Mouse (Mus musculus) CH12.LX (cell line): ENCODE results near the gene Tll2.

Experiments
- CHD1 ChIP-seq: IDR thresholded peaks from 2 replicates; pipeline ENCODE4 v1.6.1; 2012; ENCODE audit warnings: low read depth, low read length, improper control_type of control experiment, inconsistent platforms
- CTCF ChIP-seq, 2 experiments: IDR thresholded peaks in 1 of 2; conservative IDR thresholded peaks in 1 of 2; 2 replicates each; pipeline ENCODE4 v1.5.1; 2011 to 2012; ENCODE audit warnings: low read depth in 2 of 2, low read length in 2 of 2, improper control_type of control experiment in 1 of 2, inconsistent platforms in 1 of 2, mild to moderate bottlenecking in 1 of 2, moderate library complexity in 1 of 2
- E2F4 ChIP-seq: IDR thresholded peaks from 2 replicates; pipeline ENCODE4 v1.6.1; 2011; ENCODE audit warnings: low read depth, low read length, improper control_type of control experiment; ENCODE audit not compliant: insufficient replicate concordance
- EP300 ChIP-seq: IDR thresholded peaks from 2 replicates; pipeline ENCODE4 v1.6.1; 2011; ENCODE audit warnings: low read length, improper control_type of control experiment
- HCFC1 ChIP-seq: IDR thresholded peaks from 2 replicates; pipeline ENCODE4 v1.6.1; 2012; ENCODE audit warnings: low read depth, mild to moderate bottlenecking, inconsistent platforms, low read length, improper control_type of control experiment
- MAX ChIP-seq: IDR thresholded peaks from 2 replicates; pipeline ENCODE4 v1.6.1; 2011; ENCODE audit warnings: low read length, improper control_type of control experiment
- MEF2A ChIP-seq: IDR thresholded peaks from 2 replicates; pipeline ENCODE4 v1.6.1; 2014; ENCODE audit warnings: low read depth, mild to moderate bottlenecking, inconsistent platforms, low read length, improper control_type of control experiment, borderline replicate concordance
- NELFE ChIP-seq: IDR thresholded peaks from 2 replicates; pipeline ENCODE4 v1.6.1; 2011; ENCODE audit warnings: low read depth, low read length, improper control_type of control experiment
- NRF1 ChIP-seq: IDR thresholded peaks from 2 replicates; pipeline ENCODE4 v1.6.1; 2014; ENCODE audit warnings: low read depth, mild to moderate bottlenecking, inconsistent platforms, low read length, improper control_type of control experiment, moderate library complexity
- POLR2A ChIP-seq: IDR thresholded peaks from 2 replicates; pipeline ENCODE4 v1.6.1; 2011; ENCODE audit warnings: low read depth, mild to moderate bottlenecking, improper control_type of control experiment, low read length
- SMC3 ChIP-seq: IDR thresholded peaks from 2 replicates; pipeline ENCODE4 v1.6.1; 2011; ENCODE audit warnings: low read depth, low read length, improper control_type of control experiment
- TCF12 ChIP-seq: IDR thresholded peaks from 2 replicates; pipeline ENCODE4 v1.6.1; 2014; ENCODE audit warnings: low read depth, mild to moderate bottlenecking, inconsistent platforms, low read length, improper control_type of control experiment
- ZNF384 ChIP-seq: IDR thresholded peaks from 2 replicates; pipeline ENCODE4 v1.6.1; 2012; ENCODE audit warnings: low read depth, low read length, improper control_type of control experiment, inconsistent platforms

GRCm38 (mm10) chr19:41091901-41092300, 114.7 kb downstream of the Tll2 start:
- TF ChIP-seq NRF1 (no peak), E2F4 (no peak), CTCF (conservative IDR thresholded peaks at IDR 0.05 in 1 of 2, IDR thresholded peaks at IDR 0.05 in 1 of 2; ENCODE audit: low read depth in 2 of 2, low read length in 2 of 2) (no peak), NELFE (no peak), POLR2A (no peak), TCF12 (no peak), CHD1 (no peak), EP300 (no peak), MEF2A (no peak), MAX (no peak), HCFC1 (no peak), SMC3 (no peak), ZNF384 (no peak)
